Mouse (Mus musculus) heart, embryonic 14.5 days (tissue): ENCODE data around the gene Ddx25. TPM values are rescaled to one million over a fixed set of nuclear protein-coding genes. Genes with fewer than 3 reads are reported as not detected.

Experiments used
- ATAC-seq: fragments of 200-750 bp; cut with Nextera tagmentation; 2 replicates; pipeline ENCODE4 v1.8.0; 2017; ENCODE audit warnings: low read depth, moderate TSS enrichment; ENCODE audit not compliant: insufficient number of reproducible peaks, insufficient read depth, low FRiP score
- H3K27ac ChIP-seq, 2 experiments: fragments of 200-500 bp in 1 of 2; fragments of 300-500 bp in 1 of 2; sonication (generic) in 1 of 2; replicated peaks in 1 of 2; 2 replicates each; pipeline ENCODE4 v1.5.1; 2012 to 2014; ENCODE audit warnings: low read depth in 2 of 2, low read length in 2 of 2, control low read depth in 1 of 2, mild to moderate bottlenecking in 1 of 2, mixed read lengths in 1 of 2; ENCODE audit not compliant: control insufficient read depth in 1 of 2, insufficient read depth in 1 of 2
- H3K27me3 ChIP-seq: fragments of 300-500 bp; sonication (generic); 2 replicates; pipeline ENCODE4 v1.6.1; 2014; ENCODE audit warnings: mild to moderate bottlenecking, low read length, control low read depth; ENCODE audit not compliant: control insufficient read depth, insufficient read depth
- H3K36me3 ChIP-seq: fragments of 300-500 bp; sonication (generic); 2 replicates; pipeline ENCODE4 v1.6.1; 2014; ENCODE audit warnings: mild to moderate bottlenecking, control low read depth, low read length, mixed read lengths; ENCODE audit not compliant: control insufficient read depth, insufficient read depth
- H3K4me1 ChIP-seq, 2 experiments: fragments of 200-500 bp in 1 of 2; fragments of 300-500 bp in 1 of 2; sonication (generic) in 1 of 2; 2 replicates each; pipeline ENCODE4 v1.6.1; 2012 to 2014; ENCODE audit warnings: low read length in 2 of 2, control low read depth in 1 of 2, mixed read lengths in 1 of 2; ENCODE audit not compliant: control insufficient read depth in 2 of 2, insufficient read depth in 2 of 2
- H3K4me2 ChIP-seq: fragments of 300-500 bp; sonication (generic); 2 replicates; pipeline ENCODE4 v1.6.1; 2014; ENCODE audit warnings: mild to moderate bottlenecking, low read length
- H3K4me3 ChIP-seq, 2 experiments: fragments of 200-500 bp in 1 of 2; fragments of 300-500 bp in 1 of 2; sonication (generic) in 1 of 2; 2 replicates each; pipeline ENCODE4 v1.5.1; 2012 to 2014; ENCODE audit warnings: low read length in 2 of 2, mild to moderate bottlenecking in 2 of 2, control low read depth in 1 of 2, low read depth in 1 of 2, moderate library complexity in 1 of 2; ENCODE audit not compliant: control insufficient read depth in 1 of 2, insufficient read depth in 1 of 2
- H3K9ac ChIP-seq: fragments of 300-500 bp; sonication (generic); 2 replicates; pipeline ENCODE4 v1.6.1; 2014; ENCODE audit warnings: mild to moderate bottlenecking, low read length
- H3K9me3 ChIP-seq: fragments of 300-500 bp; sonication (generic); 2 replicates; pipeline ENCODE4 v1.6.1; 2016; ENCODE audit warnings: low read length, control low read depth; ENCODE audit not compliant: control insufficient read depth
- WGBS: fragments of 180-500 bp; shearing (Covaris S2); extraction: QIAGEN DNeasy Blood & Tissue Kit; methylation state at CpG from one replicate; pipeline ENCODE4 v1.1.7; 2014; 5-methylcytosine and 5-hydroxymethylcytosine counted together
- polyA plus RNA-seq: library from polyadenylated mRNA; unstranded; fragments of >200 nt; fragmentation: Nextera tagmentation; extraction: Ambion mirVana; gene quantifications from 2 replicates; pipeline ENCODE4 v1.2.1, GENCODE M21; 2014

Gene Ddx25
- polyA plus RNA-seq, 1 experiment from 2014 or later, result 0.89 TPM

DNA sequence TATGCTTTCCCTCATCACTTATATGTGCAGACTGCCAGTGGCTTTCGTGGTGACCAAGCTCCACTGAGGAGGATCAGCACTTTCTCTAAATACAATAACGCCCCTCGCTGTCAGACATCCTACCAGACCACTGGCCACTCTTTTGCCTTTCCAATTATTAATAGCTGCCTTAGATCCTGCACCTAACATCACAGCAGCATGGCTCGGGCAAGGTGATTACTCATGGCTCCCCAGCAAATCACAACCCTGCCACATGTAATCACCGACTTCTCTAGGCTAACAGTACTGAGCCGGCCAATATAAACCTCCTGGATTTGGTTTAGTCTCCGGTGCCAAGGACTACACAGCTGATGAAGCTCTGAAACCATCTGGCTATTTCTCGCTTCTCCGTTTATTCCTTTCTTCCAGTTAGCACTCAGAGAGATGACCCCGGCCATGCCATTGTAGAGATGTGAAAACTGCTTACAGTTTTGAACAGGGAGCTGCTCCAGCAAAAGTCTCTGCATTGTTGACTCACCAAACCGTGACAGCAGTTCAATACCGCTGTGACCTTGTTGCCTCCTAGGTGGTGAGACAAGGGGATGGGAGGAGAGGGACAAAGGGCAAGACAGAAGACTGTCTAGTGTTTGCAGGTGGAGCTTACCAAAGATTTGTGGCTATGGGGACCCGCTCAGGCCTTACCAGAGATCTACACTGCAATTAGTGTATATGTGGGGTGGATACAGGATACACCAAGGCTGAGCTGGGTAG lies 19.2 kb downstream of the Ddx25 start:
- Histone ChIP-seq H3K4me2 (no peak overlapping the region), H3K9ac (no peak overlapping the region), H3K9me3 (no peaks in the 10 kb centered on the region), H3K4me3 (no peak overlapping the region), H3K27ac (no peak overlapping the region), H3K36me3 (no peaks in the 10 kb centered on the region), H3K4me1 (peaks cover 4 to 12% of the 10 kb centered on the region in 2 experiments; a peak in 2 of 4 replicates), H3K27me3 (no peaks in the 10 kb centered on the region)
- no peak for ATAC-seq
- 78% methylated on average over 13 of the region's 13 CpGs for WGBS

DNA sequence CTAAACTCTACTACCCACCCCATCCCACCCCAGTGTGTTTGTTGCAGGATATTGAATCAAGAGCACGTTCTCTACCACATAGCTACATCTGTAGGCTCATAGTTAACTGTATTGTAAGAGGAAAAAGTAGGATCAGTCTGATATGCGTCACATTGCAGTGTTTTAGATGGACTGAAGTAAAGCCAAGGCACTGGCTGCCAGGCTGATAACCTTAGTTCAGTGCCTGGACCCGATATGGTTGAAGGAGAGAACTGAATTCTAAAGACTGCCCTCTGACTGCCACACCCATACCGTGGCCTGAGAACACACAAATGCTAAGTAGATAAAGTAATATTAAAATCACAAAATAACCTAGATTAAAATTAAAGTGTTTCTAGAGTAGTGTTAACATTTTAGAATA lies 22.5 kb downstream of the Ddx25 start:
- Histone ChIP-seq H3K4me2 (no peak overlapping the region), H3K36me3 (no peaks in the 10 kb centered on the region), H3K4me3 (no peak overlapping the region), H3K4me1 (peaks cover 4 to 12% of the 10 kb centered on the region in 2 experiments; a peak in 2 of 4 replicates), H3K27me3 (no peaks in the 10 kb centered on the region), H3K27ac (no peak overlapping the region), H3K9ac (no peak overlapping the region), H3K9me3 (no peaks in the 10 kb centered on the region)
- no peak for ATAC-seq
- WGBS, result 59% methylated on average over 4 of the region's 4 CpGs

GRCm38 (mm10) chr9:35535110-35535509 lies 23.2 kb downstream of the Ddx25 start:
- no peak overlapping the region for H3K4me3 ChIP-seq
- WGBS, result 6% methylated on average over 2 of the region's 2 CpGs
- H3K4me1 ChIP-seq, result peaks cover 4 to 12% of the 10 kb centered on the region in 2 experiments; a peak in 2 of 4 replicates
- no peaks in the 10 kb centered on the region for H3K27me3 ChIP-seq
- ATAC-seq, result peak; percentile 26; the same call in 1 of the 2 replicates
- H3K36me3 ChIP-seq, result no peaks in the 10 kb centered on the region
- no peaks in the 10 kb centered on the region for H3K9me3 ChIP-seq
- no peak overlapping the region for H3K9ac ChIP-seq
- H3K4me2 ChIP-seq, result no peak overlapping the region
- no peak overlapping the region for H3K27ac ChIP-seq

- Histone ChIP-seq H3K27me3 (no peaks in the 10 kb centered on the region), H3K36me3 (no peaks in the 10 kb centered on the region), H3K4me1 (peaks cover 5 to 7% of the 10 kb centered on the region in 2 experiments; a peak in 2 of 4 replicates), H3K9ac (no peak overlapping the region), H3K27ac (no peak overlapping the region), H3K4me3 (no peak overlapping the region), H3K4me2 (no peak overlapping the region), H3K9me3 (no peaks in the 10 kb centered on the region)
- 72% methylated on average over 9 of the region's 9 CpGs for WGBS
- ATAC-seq, result no peak
These were observed 25.1 kb downstream of the Ddx25 start for GRCm38 (mm10) chr9:35533266-35533665.

- no peak overlapping the region for H3K4me2 ChIP-seq
- 0 out of 4 replicates have a peak overlapping the region, but pooled peaks of 1 of the 2 experiments have one; percentile 9 for H3K27ac ChIP-seq
- no peaks in the 10 kb centered on the region for H3K36me3 ChIP-seq
- H3K9me3 ChIP-seq, result no peaks in the 10 kb centered on the region
- no peak for ATAC-seq
- H3K4me1 ChIP-seq, result peaks cover 0 to 3% of the 10 kb centered on the region in 2 experiments; a peak in 2 of 4 replicates
- H3K27me3 ChIP-seq, result no peaks in the 10 kb centered on the region
- no peak overlapping the region for H3K9ac ChIP-seq
- H3K4me3 ChIP-seq, result no peak overlapping the region
- 21% methylated on average over 1 of the region's 1 CpGs for WGBS
These were observed 28.5 kb downstream of the Ddx25 start for GRCm38 (mm10) chr9:35529796-35530195.

GRCm38 (mm10) chr9:35529141-35529540 lies 29.2 kb downstream of the Ddx25 start:
- 63% methylated on average over 3 of the region's 3 CpGs for WGBS
- Histone ChIP-seq H3K9me3 (no peaks in the 10 kb centered on the region), H3K36me3 (no peaks in the 10 kb centered on the region), H3K9ac (no peak overlapping the region), H3K4me3 (no peak overlapping the region), H3K4me1 (peaks cover 0 to 3% of the 10 kb centered on the region in 2 experiments; a peak in 2 of 4 replicates), H3K4me2 (no peak overlapping the region), H3K27ac (no peak overlapping the region), H3K27me3 (no peaks in the 10 kb centered on the region)
- no peak for ATAC-seq

GRCm38 (mm10) chr9:35523941-35524411 lies 34.4 kb downstream of the Ddx25 start:
- Histone ChIP-seq H3K4me2 (peak overlapping the region; percentile 28; the same call in 1 of the 2 replicates), H3K4me1 (peaks cover 5 to 7% of the 10 kb centered on the region in 2 experiments; a peak in 3 of 4 replicates), H3K36me3 (no peaks in the 10 kb centered on the region), H3K27me3 (no peaks in the 10 kb centered on the region), H3K27ac (peak overlapping the region; percentile 55 to 66), H3K9ac (no peak overlapping the region), H3K9me3 (no peaks in the 10 kb centered on the region), H3K4me3 (no peak overlapping the region)
- whole genome bisulfite sequencing, result 25% methylated on average over 7 of the region's 7 CpGs
- ATAC-seq, result 0 out of 2 replicates have a peak, but pooled peaks have one; percentile 36
